Mouse (Mus musculus) neural tube, embryonic 15.5 days (tissue): ENCODE results near the gene St5. TPM values are rescaled to one million over a fixed set of nuclear protein-coding genes. Genes with fewer than 3 reads are reported as not detected.

Experiments
- ATAC-seq: fragments of 200-750 bp; cut with Nextera tagmentation; 2 replicates; pipeline ENCODE4 v1.8.0; 2017; ENCODE audit warnings: mild to moderate bottlenecking, moderate TSS enrichment, moderate library complexity; ENCODE audit not compliant: low FRiP score
- H3K27ac ChIP-seq: fragments of 300-500 bp; sonication (generic); replicated peaks from 2 replicates; pipeline ENCODE4 v1.5.1; 2015; ENCODE audit warnings: mild to moderate bottlenecking, inconsistent platforms
- H3K27me3 ChIP-seq: fragments of 300-500 bp; sonication (generic); replicated peaks from 2 replicates; pipeline ENCODE4 v1.6.1; 2015; ENCODE audit warnings: inconsistent platforms
- H3K36me3 ChIP-seq: fragments of 300-500 bp; sonication (generic); 2 replicates; pipeline ENCODE4 v1.6.1; 2015; ENCODE audit warnings: inconsistent platforms
- H3K4me1 ChIP-seq: fragments of 300-500 bp; sonication (generic); 2 replicates; pipeline ENCODE4 v1.6.1; 2015; ENCODE audit warnings: inconsistent platforms
- H3K4me2 ChIP-seq: fragments of 300-500 bp; sonication (generic); 2 replicates; pipeline ENCODE4 v1.6.1; 2015; ENCODE audit warnings: inconsistent platforms, mild to moderate bottlenecking, moderate library complexity
- H3K4me3 ChIP-seq: fragments of 300-500 bp; sonication (generic); replicated peaks from 2 replicates; pipeline ENCODE4 v1.5.1; 2015; ENCODE audit warnings: mild to moderate bottlenecking, inconsistent platforms
- H3K9ac ChIP-seq: fragments of 300-500 bp; sonication (generic); replicated peaks from 2 replicates; pipeline ENCODE4 v1.6.1; 2015; ENCODE audit warnings: mild to moderate bottlenecking, inconsistent platforms
- H3K9me3 ChIP-seq: fragments of 300-500 bp; sonication (generic); replicated peaks from 2 replicates; pipeline ENCODE4 v1.6.1; 2016; ENCODE audit warnings: inconsistent platforms
- WGBS: fragments of 180-500 bp; shearing (Covaris S2); methylation state at CpG from one replicate; pipeline ENCODE4 v1.1.7; 2015; ENCODE audit warnings: mixed read lengths; 5-methylcytosine and 5-hydroxymethylcytosine counted together
- microRNA-seq: library from miRNA; unstranded; fragments of <30 nt; microRNA quantifications from one replicate; pipeline ENCODE4, GENCODE M21; 2017
- polyA plus RNA-seq: library from polyadenylated mRNA; unstranded; fragments of >200 nt; fragmentation: Nextera tagmentation; extraction: Ambion mirVana; gene quantifications from 2 replicates; pipeline ENCODE4 v1.2.1, GENCODE M21; 2015

St5 gene
- polyA plus RNA-seq, 1 experiment from 2014 or later = 18.2 TPM

DNA sequence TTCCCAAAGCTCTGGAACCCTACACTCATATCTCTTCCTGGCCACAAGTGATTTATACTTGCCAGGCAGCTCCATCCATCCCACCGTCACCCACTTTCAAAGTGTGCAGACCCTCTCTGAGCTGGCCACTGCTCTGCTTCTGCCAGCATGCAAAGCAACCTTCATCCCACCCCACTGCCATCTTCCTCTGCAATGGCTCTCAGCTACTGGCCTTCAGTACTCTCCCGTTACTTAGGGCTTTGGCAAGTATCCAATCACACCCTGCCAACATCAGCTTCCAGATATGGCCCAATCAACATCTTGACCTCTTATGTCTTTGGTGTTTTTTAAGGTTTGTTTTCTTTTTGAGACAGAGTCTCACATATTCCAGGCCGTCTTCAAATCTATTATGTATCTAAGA lies 225.5 kb downstream of the St5 start:
- WGBS = 85% methylated on average over 3 of the region's 3 CpGs
- Histone ChIP-seq H3K4me2 (no peak overlapping the region), H3K9ac (no peak overlapping the region), H3K9me3 (no peaks in the 10 kb centered on the region), H3K27me3 (no peaks in the 10 kb centered on the region), H3K27ac (no peak overlapping the region), H3K36me3 (no peaks in the 10 kb centered on the region), H3K4me1 (no peaks in the 10 kb centered on the region), H3K4me3 (no peak overlapping the region)
- ATAC-seq = no peak

Small RNAs within 50 kb of the gene (microRNA-seq; reads per million reads assigned to microRNA genes)
- gene Gm47284 = not detected

Other genes starting within 250 kb of the St5 start
- gene Trim66, start 195.5 kb downstream of the St5 start, polyA plus RNA-seq = 0.47 and 0.73 TPM in 2 replicates
- 81.6 and 93.8 TPM in 2 replicates for gene Rpl27a, start 184.5 kb downstream of the St5 start, polyA plus RNA-seq
- 16.2 and 21.7 TPM in 2 replicates for gene Akip1, start 85 bp upstream of the St5 start, polyA plus RNA-seq
- not detected in 2 replicates for gene BC051019, start 20.2 kb upstream of the St5 start, polyA plus RNA-seq
- 0.23 TPM in 1 of 2 replicates, not detected in the other for gene Ascl3, start 28.1 kb upstream of the St5 start, polyA plus RNA-seq
- gene Tmem9b, start 49.3 kb upstream of the St5 start, polyA plus RNA-seq = 125 and 134 TPM in 2 replicates
- 12.7 and 14.1 TPM in 2 replicates for gene Nrip3, start 78.4 kb upstream of the St5 start, polyA plus RNA-seq
- gene Scube2, start 162.1 kb upstream of the St5 start, polyA plus RNA-seq = 3.2 and 3.5 TPM in 2 replicates